Mouse (Mus musculus) midbrain, embryonic 10.5 days (tissue): Measurements from ENCODE around the gene Fxr2. TPM values are rescaled to one million over a fixed set of nuclear protein-coding genes. Genes with fewer than 3 reads are reported as not detected.
"Not testable (repeated sequence)": the region's sequence is repeated elsewhere in the genome, so short reads cannot be mapped to it uniquely, and the experiment has no call there.

Experiments used
- DNase-seq: peaks from one replicate; pipeline ENCODE4 v3.0.0-alpha.2; 2017; ENCODE audit warnings: low spot score
- H3K27ac ChIP-seq: fragments of 300-500 bp; sonication (generic); replicated peaks from 2 replicates; pipeline ENCODE4 v1.5.1; 2016; ENCODE audit warnings: mild to moderate bottlenecking
- H3K27me3 ChIP-seq: fragments of 300-500 bp; sonication (generic); 2 replicates; pipeline ENCODE4 v1.6.1; 2016; ENCODE audit warnings: low read depth, mild to moderate bottlenecking; ENCODE audit not compliant: poor library complexity, severe bottlenecking
- H3K36me3 ChIP-seq: fragments of 300-500 bp; sonication (generic); 2 replicates; pipeline ENCODE4 v1.6.1; 2016; ENCODE audit warnings: mild to moderate bottlenecking, moderate library complexity
- H3K4me1 ChIP-seq: fragments of 300-500 bp; sonication (generic); 2 replicates; pipeline ENCODE4 v1.6.1; 2016
- H3K4me3 ChIP-seq: fragments of 300-500 bp; sonication (generic); 2 replicates; pipeline ENCODE4 v1.5.1; 2016; ENCODE audit warnings: mild to moderate bottlenecking, moderate library complexity
- H3K9me3 ChIP-seq: fragments of 300-500 bp; sonication (generic); replicated peaks from 2 replicates; pipeline ENCODE4 v1.6.1; 2016; ENCODE audit warnings: mild to moderate bottlenecking
- WGBS: fragments of 180-500 bp; shearing (Covaris S2); methylation state at CpG from one replicate; pipeline ENCODE4 v1.1.7; 2016; 5-methylcytosine and 5-hydroxymethylcytosine counted together
- microRNA counts: library from miRNA; unstranded; fragments of <30 nt; microRNA quantifications from one replicate; lab custom pipeline; 2017
- microRNA-seq: library from miRNA; unstranded; fragments of <30 nt; microRNA quantifications from one replicate; pipeline ENCODE4, GENCODE M21; 2017
- polyA plus RNA-seq: library from polyadenylated mRNA; unstranded; fragments of >200 nt; fragmentation: Nextera tagmentation; extraction: Ambion mirVana; gene quantifications from 2 replicates; pipeline ENCODE4 v1.2.1, GENCODE M21; 2016

Fxr2 gene
- polyA plus RNA-seq, 1 experiment from 2014 or later = 39.1 TPM

GRCm38 (mm10) chr11:69695361-69696181 lies 62.8 kb downstream of the Fxr2 start, which contains the start of the genes Tnfsf12 and Tnfsfm13:
Tnfsf12 (minus strand) TSS chr11:69695849.
Tnfsfm13 (minus strand) TSS chr11:69696098.
- Histone ChIP-seq H3K36me3 (no peaks in the 10 kb centered on the region), H3K27me3 (peaks cover 13% of the 10 kb centered on the region; the same call in 1 of the 2 replicates), H3K27ac (peak within 1 kb of the TSS; percentile 87), H3K4me3 (peak within 1 kb of the TSS; percentile 68), H3K4me1 (peaks cover 14% of the 10 kb centered on the region), H3K9me3 (no peaks in the 10 kb centered on the region)
- DNase-seq = peak; percentile 61
- 2% methylated on average over 41 of the region's 41 CpGs for WGBS

GRCm38 (mm10) chr11:69697396-69697795 lies 64.6 kb downstream of the Fxr2 start:
- Histone ChIP-seq H3K4me3 (no peak overlapping the region), H3K9me3 (no peaks in the 10 kb centered on the region), H3K27ac (no peak overlapping the region), H3K27me3 (peaks cover 13% of the 10 kb centered on the region; the same call in 1 of the 2 replicates), H3K4me1 (peaks cover 14% of the 10 kb centered on the region), H3K36me3 (no peaks in the 10 kb centered on the region)
- 93% methylated on average over 3 of the region's 3 CpGs for WGBS
- no peak for DNase-seq

- Histone ChIP-seq H3K9me3 (no peaks in the 10 kb centered on the region), H3K36me3 (no peaks in the 10 kb centered on the region), H3K4me3 (no peak overlapping the region), H3K27ac (no peak overlapping the region), H3K4me1 (peaks cover 14% of the 10 kb centered on the region), H3K27me3 (peaks cover 13% of the 10 kb centered on the region; the same call in 1 of the 2 replicates)
- no peak for DNase-seq
- WGBS = 70% methylated on average over 5 of the region's 5 CpGs
Observed at GRCm38 (mm10) chr11:69698574-69698973, 65.8 kb downstream of the Fxr2 start.

- Histone ChIP-seq H3K9me3 (no peaks in the 10 kb centered on the region), H3K4me3 (no peak overlapping the region), H3K27me3 (peaks cover 10% of the 10 kb centered on the region; the same call in 1 of the 2 replicates), H3K36me3 (no peaks in the 10 kb centered on the region), H3K27ac (no peak overlapping the region), H3K4me1 (peaks cover 14% of the 10 kb centered on the region)
- 77% methylated on average over 1 of the region's 1 CpGs for WGBS
- DNase-seq = no peak
Observed at GRCm38 (mm10) chr11:69699595-69699994, 66.8 kb downstream of the Fxr2 start.

GRCm38 (mm10) chr11:69702886-69703285 lies 70.1 kb downstream of the Fxr2 start:
- 97% methylated on average over 10 of the region's 10 CpGs for WGBS
- H3K4me1 ChIP-seq, H3K27me3 ChIP-seq, H3K9me3 ChIP-seq, H3K27ac ChIP-seq, H3K36me3 ChIP-seq, H3K4me3 ChIP-seq, DNase-seq: not testable (repeated sequence)

MicroRNAs within 50 kb of the gene (microRNA counts, 519-probe panel; counts per million panel counts)
- microRNA mmu-miR-1934 (lab: Ali Mortazavi, UCI) = not detected
- microRNA mmu-miR-467f (lab: Ali Mortazavi, UCI) = not detected

Small RNAs within 50 kb of the gene (microRNA-seq; reads per million reads assigned to microRNA genes)
- gene Mir1934 (5.1 reads per million, percentile 12 among the genes with 10 or more reads in this experiment), gene Mir467f (not detected)

Other genes with a start within 250 kb of the Fxr2 start
- 145 and 146 TPM in 2 replicates for gene Naa38, start 237.5 kb upstream of the Fxr2 start, polyA plus RNA-seq
- 50.4 and 57.3 TPM in 2 replicates for gene Cyb5d1, start 237.4 kb upstream of the Fxr2 start, polyA plus RNA-seq
- 16.9 and 21.4 TPM in 2 replicates for gene Tmem88, start 234.8 kb upstream of the Fxr2 start, polyA plus RNA-seq
- gene Kdm6b, start 219.3 kb upstream of the Fxr2 start, polyA plus RNA-seq = 31.8 and 37.1 TPM in 2 replicates
- 1.2 and 1.9 TPM in 2 replicates for gene Dnah2, start 83.9 kb upstream of the Fxr2 start, polyA plus RNA-seq
- gene Efnb3, start 72.8 kb upstream of the Fxr2 start, polyA plus RNA-seq = 48.8 and 53.9 TPM in 2 replicates
- 45.0 and 50.7 TPM in 2 replicates for gene Wrap53, start 52.7 kb upstream of the Fxr2 start, polyA plus RNA-seq
- gene Trp53, start 52.6 kb upstream of the Fxr2 start, polyA plus RNA-seq = 148 and 166 TPM in 2 replicates
- 6.0 and 8.6 TPM in 2 replicates for gene Atp1b2, start 27.0 kb upstream of the Fxr2 start, polyA plus RNA-seq
- not detected in 2 replicates for gene Shbg, start 15.1 kb upstream of the Fxr2 start, polyA plus RNA-seq
- gene Sat2, start 11.0 kb upstream of the Fxr2 start, polyA plus RNA-seq = 16.1 and 20.6 TPM in 2 replicates
- 0.16 TPM in 1 of 2 replicates, not detected in the other for gene Sox15, start 22.3 kb downstream of the Fxr2 start, polyA plus RNA-seq
- gene Mpdu1, start 29.7 kb downstream of the Fxr2 start, polyA plus RNA-seq = 85.1 and 86.2 TPM in 2 replicates
- gene Cd68, start 33.2 kb downstream of the Fxr2 start, polyA plus RNA-seq = 7.0 and 7.4 TPM in 2 replicates
- 710 and 716 TPM in 2 replicates for gene Eif4a1, start 39.4 kb downstream of the Fxr2 start, polyA plus RNA-seq
- 112 and 114 TPM in 2 replicates for gene Senp3, start 49.1 kb downstream of the Fxr2 start, polyA plus RNA-seq
- 0.11 and 0.30 TPM in 2 replicates for gene Tnfsf13, start 52.8 kb downstream of the Fxr2 start, polyA plus RNA-seq
- 1.2 and 1.4 TPM in 2 replicates for gene Tnfsf12, start 62.9 kb downstream of the Fxr2 start, polyA plus RNA-seq
- 1.0 and 1.3 TPM in 2 replicates for gene Tnfsfm13, start 63.1 kb downstream of the Fxr2 start, polyA plus RNA-seq
- 25.6 and 32.2 TPM in 2 replicates for gene Polr2a, start 125.6 kb downstream of the Fxr2 start, polyA plus RNA-seq
- gene Slc35g3, start 129.0 kb downstream of the Fxr2 start, polyA plus RNA-seq = 0.09 TPM in 1 of 2 replicates, not detected in the other
- 0.64 and 0.91 TPM in 2 replicates for gene Zbtb4, start 132.9 kb downstream of the Fxr2 start, polyA plus RNA-seq
- gene Chrnb1, start 163.0 kb downstream of the Fxr2 start, polyA plus RNA-seq = 1.1 TPM in 2 replicates
- gene Fgf11, start 168.9 kb downstream of the Fxr2 start, polyA plus RNA-seq = 1.0 and 1.4 TPM in 2 replicates
- 0.90 and 0.99 TPM in 2 replicates for gene Tmem102, start 172.6 kb downstream of the Fxr2 start, polyA plus RNA-seq
- not detected in 2 replicates for gene Gm39566, start 182.3 kb downstream of the Fxr2 start, polyA plus RNA-seq
- gene Spem2, start 185.5 kb downstream of the Fxr2 start, polyA plus RNA-seq = not detected in 2 replicates
- 0.12 and 0.19 TPM in 2 replicates for gene Spem1, start 189.2 kb downstream of the Fxr2 start, polyA plus RNA-seq
- 6.1 and 8.6 TPM in 2 replicates for gene Nlgn2, start 204.8 kb downstream of the Fxr2 start, polyA plus RNA-seq
- gene Tmem256, start 205.5 kb downstream of the Fxr2 start, polyA plus RNA-seq = 345 and 346 TPM in 2 replicates
- 70.4 and 81.8 TPM in 2 replicates for gene Plscr3, start 213.4 kb downstream of the Fxr2 start, polyA plus RNA-seq
- gene Tnk1, start 225.7 kb downstream of the Fxr2 start, polyA plus RNA-seq = 0.41 and 0.44 TPM in 2 replicates
- not detected in 2 replicates for gene Tmem95, start 245.0 kb downstream of the Fxr2 start, polyA plus RNA-seq
- 6.4 and 7.0 TPM in 2 replicates for gene Kctd11, start 248.4 kb downstream of the Fxr2 start, polyA plus RNA-seq